Mouse (Mus musculus) small intestine, adult 2 months (tissue): ENCODE results near the gene Get4. TPM values are rescaled to one million over a fixed set of nuclear protein-coding genes. Genes with fewer than 3 reads are reported as not detected.

Experiments
- H3K27ac ChIP-seq: fragments of 200-500 bp; 2 replicates; pipeline ENCODE4 v1.5.1; 2012; ENCODE audit warnings: low read depth, low read length, control low read depth, inconsistent platforms; ENCODE audit not compliant: insufficient read depth
- H3K27me3 ChIP-seq: fragments of 200-500 bp; 2 replicates; pipeline ENCODE4 v1.6.1; 2012; ENCODE audit warnings: mild to moderate bottlenecking, moderate library complexity, low read length, inconsistent platforms; ENCODE audit not compliant: control insufficient read depth, insufficient read depth
- H3K36me3 ChIP-seq: fragments of 200-500 bp; 2 replicates; pipeline ENCODE4 v1.6.1; 2012; ENCODE audit warnings: mild to moderate bottlenecking, low read length, control low read depth, inconsistent platforms; ENCODE audit not compliant: control insufficient read depth, insufficient read depth
- H3K4me1 ChIP-seq: fragments of 200-500 bp; 2 replicates; pipeline ENCODE4 v1.6.1; 2012; ENCODE audit warnings: low read length, inconsistent platforms, mixed read lengths; ENCODE audit not compliant: control insufficient read depth, insufficient read depth, insufficient read length
- H3K4me3 ChIP-seq: fragments of 200-500 bp; 2 replicates; pipeline ENCODE4 v1.5.1; 2012; ENCODE audit warnings: low read depth, mild to moderate bottlenecking, control low read depth, inconsistent platforms, low read length, moderate library complexity
- CTCF ChIP-seq: fragments of 200-500 bp; IDR thresholded peaks from 2 replicates; pipeline ENCODE4 v1.5.1; 2012; ENCODE audit warnings: low read depth, mild to moderate bottlenecking, control low read depth, inconsistent platforms, low read length, moderate library complexity, mixed read lengths; ENCODE audit not compliant: insufficient replicate concordance, insufficient read length; ENCODE audit errors: extremely low read depth
- POLR2A ChIP-seq: fragments of 200-500 bp; IDR thresholded peaks from 2 replicates; pipeline ENCODE4 v1.6.1; 2012; ENCODE audit warnings: low read depth, mild to moderate bottlenecking, control low read depth, inconsistent platforms, low read length, moderate library complexity
- WGBS: fragments of 180-500 bp; shearing (Covaris S2); methylation state at CpG from one replicate; pipeline ENCODE4 v1.1.7; 2018; 5-methylcytosine and 5-hydroxymethylcytosine counted together
- polyA plus RNA-seq: library from polyadenylated mRNA; depleted of rRNA; stranded (reverse); fragments of >200 nt; gene quantifications from 2 replicates; pipeline ENCODE4 v1.2.3, GENCODE M21; 2012

Get4 gene
- polyA plus RNA-seq, 1 experiment: 240 TPM

- 4% methylated on average over 15 of the region's 15 CpGs for WGBS
- Histone ChIP-seq H3K36me3 (peaks cover 32% of the 10 kb centered on the region), H3K4me1 (peaks cover 41% of the 10 kb centered on the region), H3K27me3 (no peaks in the 10 kb centered on the region), H3K4me3 (no peak overlapping the region), H3K27ac (no peak overlapping the region)
- TF ChIP-seq CTCF: peak; percentile 94
- no peak; the same call in 1 of the 2 replicates for TF ChIP-seq POLR2A
These were observed 30.1 kb downstream of the Get4 start for GRCm38 (mm10) chr5:139282191-139282590.

DNA sequence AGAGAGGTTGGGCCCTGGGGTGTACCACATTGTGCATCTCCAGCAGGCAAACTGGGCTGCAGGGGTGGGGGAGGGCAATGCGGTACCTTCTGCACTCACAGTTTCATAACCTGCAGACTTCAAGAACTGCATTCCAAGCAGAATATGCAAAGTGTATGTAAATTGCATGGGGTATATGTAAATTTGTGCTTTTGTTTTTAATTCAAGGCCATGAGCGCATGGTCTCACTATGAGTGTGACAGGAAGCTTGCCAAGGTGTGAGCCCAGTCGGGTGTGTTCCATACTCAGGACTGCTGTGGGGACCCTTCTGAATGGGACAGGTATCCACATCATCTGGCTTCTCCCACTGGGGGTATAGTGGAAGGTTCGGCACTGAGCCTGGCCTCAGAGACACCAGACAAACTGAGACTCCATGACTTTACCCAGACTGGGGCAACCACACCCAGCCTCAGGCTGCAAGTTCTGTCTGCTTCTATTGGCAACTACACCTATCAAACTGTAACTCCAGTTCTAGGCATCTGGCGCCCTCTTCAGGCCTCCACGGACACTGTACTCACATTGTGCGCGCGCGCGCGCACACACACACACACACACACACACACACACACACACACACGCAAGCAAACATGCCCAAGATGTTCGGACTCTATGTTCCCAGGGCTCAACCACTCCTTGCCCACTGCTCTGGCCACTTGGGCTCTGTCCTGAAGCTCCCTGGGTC is 31.5 kb downstream of the Get4 start:
- no peak overlapping the region for H3K4me3 ChIP-seq
- no peaks in the 10 kb centered on the region for H3K27me3 ChIP-seq
- H3K36me3 ChIP-seq: peaks cover 28% of the 10 kb centered on the region
- 92% methylated on average over 14 of the region's 14 CpGs for WGBS
- no peak overlapping the region for H3K27ac ChIP-seq
- no peak for TF ChIP-seq POLR2A
- no peak for TF ChIP-seq CTCF
- peaks cover 41% of the 10 kb centered on the region for H3K4me1 ChIP-seq

DNA sequence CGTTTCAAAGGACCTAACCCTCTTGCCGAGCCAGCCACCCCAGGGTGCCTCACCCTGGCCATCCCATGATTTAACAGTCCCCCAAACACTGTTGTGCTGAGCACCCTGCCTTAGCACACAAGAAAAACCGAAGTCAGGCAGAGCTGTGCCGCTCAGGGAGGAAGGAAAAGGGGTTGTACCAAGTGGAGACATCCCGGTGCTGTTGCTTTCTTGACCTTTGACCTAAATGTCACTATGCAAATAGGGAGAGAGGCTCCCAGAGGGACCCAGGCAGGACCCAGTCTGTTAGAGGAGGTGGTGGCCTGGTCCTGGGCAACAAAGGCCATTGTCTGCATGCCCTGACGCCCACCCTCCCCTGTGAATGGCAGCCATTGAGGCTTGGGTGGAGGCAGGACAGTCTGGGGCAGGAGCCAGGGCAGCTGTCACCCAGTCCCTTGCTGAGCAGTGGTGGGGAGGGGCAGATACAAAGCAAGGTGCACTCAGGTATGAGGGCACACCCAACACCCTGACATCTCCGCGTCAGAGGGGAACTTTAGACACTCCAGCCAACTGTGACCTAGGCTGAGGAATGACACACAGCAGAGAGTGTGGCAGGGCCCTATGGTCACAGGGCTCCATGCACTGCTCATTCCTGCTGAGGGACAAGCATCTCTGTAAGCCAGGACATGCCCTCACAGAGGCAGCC is 33.4 kb downstream of the Get4 start:
- H3K36me3 ChIP-seq: peaks cover 16% of the 10 kb centered on the region
- H3K4me1 ChIP-seq: peaks cover 41% of the 10 kb centered on the region
- no peak overlapping the region for H3K4me3 ChIP-seq
- no peaks in the 10 kb centered on the region for H3K27me3 ChIP-seq
- H3K27ac ChIP-seq: peak overlapping the region; percentile 90
- no peak for TF ChIP-seq CTCF
- WGBS: 28% methylated on average over 8 of the region's 8 CpGs

DNA sequence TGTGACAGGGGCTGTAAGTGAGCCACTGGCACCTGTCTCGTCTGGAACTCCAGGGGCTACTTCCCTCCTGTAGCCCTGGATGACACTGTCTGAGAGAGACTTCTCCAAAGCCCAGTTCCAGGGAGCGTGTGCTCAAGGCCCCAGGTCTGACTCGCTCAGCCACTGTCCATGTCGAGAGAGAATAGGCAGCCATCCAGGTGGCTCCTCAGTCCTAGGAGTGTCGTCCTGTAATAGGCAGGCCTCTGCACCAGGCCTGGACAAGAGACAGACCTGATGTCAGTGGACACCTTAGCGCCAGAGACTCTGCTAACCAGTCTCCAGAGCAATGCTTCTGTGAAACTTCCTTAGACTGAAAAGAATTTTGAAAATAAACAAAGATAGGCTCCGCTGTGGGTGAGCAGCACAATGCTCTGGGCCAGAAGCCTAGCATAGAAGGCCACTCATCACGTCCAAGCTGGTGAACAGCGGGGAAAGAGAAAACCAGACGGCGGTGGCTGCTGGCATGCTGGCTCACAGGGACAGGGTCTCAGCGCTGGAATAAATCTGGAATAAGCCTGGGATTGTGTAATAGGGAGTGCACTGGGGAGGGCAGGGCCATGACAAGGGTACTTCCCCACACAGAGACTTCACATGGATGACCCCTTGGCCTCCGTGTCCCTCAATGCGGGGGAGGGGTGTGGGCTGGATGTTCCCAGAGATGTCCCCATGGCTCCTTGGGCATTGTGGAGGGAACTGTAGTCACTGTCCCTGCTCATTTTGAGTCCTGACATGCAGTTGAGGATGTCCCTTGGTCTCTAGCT is 34.2 kb downstream of the Get4 start:
- Histone ChIP-seq H3K4me1 (peaks cover 41% of the 10 kb centered on the region), H3K4me3 (no peak overlapping the region), H3K27me3 (no peaks in the 10 kb centered on the region), H3K27ac (peak overlapping the region; percentile 90), H3K36me3 (peaks cover 17% of the 10 kb centered on the region)
- no peak for TF ChIP-seq POLR2A
- TF ChIP-seq CTCF: no peak
- 65% methylated on average over 14 of the region's 14 CpGs for WGBS

- no peak overlapping the region for H3K4me3 ChIP-seq
- WGBS: 70% methylated on average over 5 of the region's 5 CpGs
These were observed 35.0 kb downstream of the Get4 start for GRCm38 (mm10) chr5:139287099-139287498.

GRCm38 (mm10) chr5:139287787-139288186 is 35.7 kb downstream of the Get4 start:
- Histone ChIP-seq H3K36me3 (peaks cover 23% of the 10 kb centered on the region), H3K4me1 (peaks cover 38% of the 10 kb centered on the region), H3K4me3 (no peak overlapping the region), H3K27ac (no peak overlapping the region), H3K27me3 (no peaks in the 10 kb centered on the region)
- TF ChIP-seq POLR2A (no peak), CTCF (no peak)
- WGBS: 96% methylated on average over 4 of the region's 4 CpGs

More at GRCm38 (mm10) chr5:139287099-139287498, 35.0 kb downstream of the Get4 start:
- TF ChIP-seq CTCF (no peak), POLR2A (no peak)
- peaks cover 18% of the 10 kb centered on the region for H3K36me3 ChIP-seq
- peak overlapping the region; percentile 90 for H3K27ac ChIP-seq
- H3K27me3 ChIP-seq: no peaks in the 10 kb centered on the region
- H3K4me1 ChIP-seq: peaks cover 41% of the 10 kb centered on the region

DNA sequence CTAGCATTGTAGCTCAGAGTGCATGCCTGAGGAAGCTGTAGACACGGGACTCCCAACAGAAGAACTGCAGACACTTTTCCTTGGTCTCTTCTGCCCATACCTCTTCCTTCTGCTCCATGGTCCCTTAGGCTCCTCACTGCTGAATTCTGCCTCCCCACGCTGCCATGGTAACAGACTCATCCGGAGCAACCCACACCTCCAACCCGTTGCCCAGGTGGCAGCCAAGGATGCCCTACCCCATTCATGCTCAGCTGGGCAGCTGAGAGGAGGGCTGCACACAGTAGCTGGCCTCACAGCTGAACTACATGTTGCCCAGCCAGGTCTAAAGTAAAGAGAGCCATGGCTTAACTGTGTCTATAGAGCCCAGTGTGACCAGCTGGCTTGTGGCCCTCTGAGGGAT is 36.5 kb downstream of the Get4 start:
- H3K4me3 ChIP-seq: no peak overlapping the region
- H3K27ac ChIP-seq: no peak overlapping the region
- 85% methylated on average over 4 of the region's 4 CpGs for WGBS
- H3K27me3 ChIP-seq: no peaks in the 10 kb centered on the region
- peaks cover 28% of the 10 kb centered on the region for H3K36me3 ChIP-seq
- TF ChIP-seq CTCF: no peak
- no peak for TF ChIP-seq POLR2A
- H3K4me1 ChIP-seq: peaks cover 34% of the 10 kb centered on the region
